Mouse (Mus musculus) testis, adult 2 months (tissue): ENCODE results near the gene Fmo6.

Experiments
- CTCF ChIP-seq: fragments of 200-500 bp; IDR thresholded peaks from 2 replicates; pipeline ENCODE4 v1.5.1; 2012; ENCODE audit warnings: low read depth, mild to moderate bottlenecking, inconsistent platforms, low read length, moderate library complexity; ENCODE audit not compliant: control insufficient read depth, insufficient read depth, insufficient replicate concordance
- POLR2A ChIP-seq: fragments of 200-500 bp; IDR thresholded peaks from 2 replicates; pipeline ENCODE4 v1.6.1; 2012; ENCODE audit warnings: low read depth, mild to moderate bottlenecking, inconsistent platforms, low read length, moderate library complexity; ENCODE audit not compliant: control insufficient read depth

DNA sequence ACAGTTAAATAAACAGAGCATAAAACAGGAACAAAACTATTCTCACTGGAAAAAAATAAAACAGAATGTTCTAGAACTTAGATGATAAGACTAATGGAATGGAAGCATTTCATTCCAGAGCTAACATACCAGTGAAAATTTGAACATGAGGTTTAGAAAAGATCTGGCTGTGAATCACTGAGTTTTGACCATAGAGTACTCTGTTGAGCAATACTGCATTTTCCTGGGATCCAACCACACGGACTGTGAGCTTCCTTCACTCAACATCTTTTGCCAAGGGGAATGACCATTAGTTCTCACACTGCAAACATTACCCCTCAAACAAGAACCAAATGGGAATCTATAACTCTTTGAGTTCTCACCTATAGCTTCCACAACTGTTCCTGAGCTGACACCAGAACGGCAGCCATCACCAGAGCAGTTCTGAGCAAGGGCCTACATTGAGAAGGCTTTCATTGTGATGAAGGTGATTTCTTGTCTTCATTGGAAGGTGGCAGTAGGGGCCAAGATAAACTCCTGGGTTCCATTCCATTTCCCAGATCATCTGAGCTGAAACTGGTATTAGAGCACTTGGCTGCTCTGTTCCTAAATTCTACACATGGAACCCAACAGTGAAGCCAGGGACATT is 48.9 kb upstream of the Fmo6 start:
- TF ChIP-seq CTCF (no peak), POLR2A (no peak)
